Mouse (Mus musculus) heart, embryonic 14.5 days (tissue): ENCODE measurements around the gene Kifc5b. TPM values are rescaled to one million over a fixed set of nuclear protein-coding genes. Genes with fewer than 3 reads are reported as not detected.

Experiments
- ATAC-seq: fragments of 200-750 bp; cut with Nextera tagmentation; 2 replicates; pipeline ENCODE4 v1.8.0; 2017; ENCODE audit warnings: low read depth, moderate TSS enrichment; ENCODE audit not compliant: insufficient number of reproducible peaks, insufficient read depth, low FRiP score
- H3K27ac ChIP-seq, 2 experiments: fragments of 200-500 bp in 1 of 2; fragments of 300-500 bp in 1 of 2; sonication (generic) in 1 of 2; replicated peaks in 1 of 2; 2 replicates each; pipeline ENCODE4 v1.5.1; 2012 to 2014; ENCODE audit warnings: low read depth in 2 of 2, low read length in 2 of 2, control low read depth in 1 of 2, mild to moderate bottlenecking in 1 of 2, mixed read lengths in 1 of 2; ENCODE audit not compliant: control insufficient read depth in 1 of 2, insufficient read depth in 1 of 2
- H3K27me3 ChIP-seq: fragments of 300-500 bp; sonication (generic); 2 replicates; pipeline ENCODE4 v1.6.1; 2014; ENCODE audit warnings: mild to moderate bottlenecking, low read length, control low read depth; ENCODE audit not compliant: control insufficient read depth, insufficient read depth
- H3K36me3 ChIP-seq: fragments of 300-500 bp; sonication (generic); 2 replicates; pipeline ENCODE4 v1.6.1; 2014; ENCODE audit warnings: mild to moderate bottlenecking, control low read depth, low read length, mixed read lengths; ENCODE audit not compliant: control insufficient read depth, insufficient read depth
- H3K4me1 ChIP-seq, 2 experiments: fragments of 200-500 bp in 1 of 2; fragments of 300-500 bp in 1 of 2; sonication (generic) in 1 of 2; 2 replicates each; pipeline ENCODE4 v1.6.1; 2012 to 2014; ENCODE audit warnings: low read length in 2 of 2, control low read depth in 1 of 2, mixed read lengths in 1 of 2; ENCODE audit not compliant: control insufficient read depth in 2 of 2, insufficient read depth in 2 of 2
- H3K4me2 ChIP-seq: fragments of 300-500 bp; sonication (generic); 2 replicates; pipeline ENCODE4 v1.6.1; 2014; ENCODE audit warnings: mild to moderate bottlenecking, low read length
- H3K4me3 ChIP-seq, 2 experiments: fragments of 200-500 bp in 1 of 2; fragments of 300-500 bp in 1 of 2; sonication (generic) in 1 of 2; 2 replicates each; pipeline ENCODE4 v1.5.1; 2012 to 2014; ENCODE audit warnings: low read length in 2 of 2, mild to moderate bottlenecking in 2 of 2, control low read depth in 1 of 2, low read depth in 1 of 2, moderate library complexity in 1 of 2; ENCODE audit not compliant: control insufficient read depth in 1 of 2, insufficient read depth in 1 of 2
- H3K9ac ChIP-seq: fragments of 300-500 bp; sonication (generic); 2 replicates; pipeline ENCODE4 v1.6.1; 2014; ENCODE audit warnings: mild to moderate bottlenecking, low read length
- H3K9me3 ChIP-seq: fragments of 300-500 bp; sonication (generic); 2 replicates; pipeline ENCODE4 v1.6.1; 2016; ENCODE audit warnings: low read length, control low read depth; ENCODE audit not compliant: control insufficient read depth
- WGBS: fragments of 180-500 bp; shearing (Covaris S2); extraction: QIAGEN DNeasy Blood & Tissue Kit; methylation state at CpG from one replicate; pipeline ENCODE4 v1.1.7; 2014; 5-methylcytosine and 5-hydroxymethylcytosine counted together
- polyA plus RNA-seq: library from polyadenylated mRNA; unstranded; fragments of >200 nt; fragmentation: Nextera tagmentation; extraction: Ambion mirVana; gene quantifications from 2 replicates; pipeline ENCODE4 v1.2.1, GENCODE M21; 2014

The Kifc5b gene
- 4.2 and 5.0 TPM in 2 replicates for polyA plus RNA-seq

- Histone ChIP-seq H3K4me2 (peak within 1 kb of the TSS; percentile 67), H3K27ac (peak within 1 kb of the TSS; percentile 67 to 74), H3K27me3 (no peaks in the 10 kb centered on the region), H3K4me1 (peaks cover 4 to 6% of the 10 kb centered on the region in 2 experiments; a peak in 2 of 4 replicates), H3K9ac (peak within 1 kb of the TSS; percentile 79), H3K9me3 (no peaks in the 10 kb centered on the region), H3K36me3 (peaks cover 12% of the 10 kb centered on the region), H3K4me3 (peak within 1 kb of the TSS; percentile 64 to 79)
- WGBS = under 1% methylated on average over 62 of the region's 72 CpGs
- ATAC-seq = peak; percentile 98
These were observed at the start of gene Kifc5b for GRCm38 (mm10) chr17:26916711-26917482. TSS of gene Kifc5b (plus strand) at chr17:26917091.

GRCm38 (mm10) chr17:26868756-26869155, 48.1 kb upstream of the Kifc5b start:
- H3K9me3 ChIP-seq = no peaks in the 10 kb centered on the region
- 7% methylated on average over 5 of the region's 5 CpGs for WGBS
- H3K9ac ChIP-seq = peak overlapping the region; percentile 62; the same call in 1 of the 2 replicates
- H3K4me2 ChIP-seq = peak overlapping the region; percentile 52
- peak; percentile 89 for ATAC-seq
- H3K27ac ChIP-seq = peak overlapping the region; percentile 97 to 99
- H3K36me3 ChIP-seq = no peaks in the 10 kb centered on the region
- H3K27me3 ChIP-seq = no peaks in the 10 kb centered on the region
- 0 out of 4 replicates have a peak overlapping the region, but pooled peaks of 1 of the 2 experiments have one; percentile 2 for H3K4me3 ChIP-seq
- peaks cover 40 to 54% of the 10 kb centered on the region in 2 experiments for H3K4me1 ChIP-seq

- H3K36me3 ChIP-seq = no peaks in the 10 kb centered on the region
- no peak overlapping the region for H3K4me2 ChIP-seq
- no peaks in the 10 kb centered on the region for H3K27me3 ChIP-seq
- ATAC-seq = no peak
- WGBS = 57% methylated on average over 3 of the region's 3 CpGs
- H3K9ac ChIP-seq = no peak overlapping the region
- no peaks in the 10 kb centered on the region for H3K9me3 ChIP-seq
- no peak overlapping the region for H3K4me3 ChIP-seq
- peak overlapping the region; percentile 58 to 73; a peak in 3 of 4 replicates for H3K27ac ChIP-seq
- peaks cover 39 to 41% of the 10 kb centered on the region in 2 experiments for H3K4me1 ChIP-seq
These were observed 44.0 kb upstream of the Kifc5b start for GRCm38 (mm10) chr17:26872870-26873269.

- Histone ChIP-seq H3K9ac (no peak overlapping the region), H3K4me2 (no peak overlapping the region), H3K4me1 (peaks cover 37 to 40% of the 10 kb centered on the region in 2 experiments), H3K27me3 (no peaks in the 10 kb centered on the region), H3K4me3 (no peak overlapping the region), H3K9me3 (no peaks in the 10 kb centered on the region), H3K27ac (peak overlapping the region; percentile 58 to 73; a peak in 2 of 4 replicates), H3K36me3 (no peaks in the 10 kb centered on the region)
- ATAC-seq = no peak
- 56% methylated on average over 8 of the region's 8 CpGs for WGBS
These were observed 43.4 kb upstream of the Kifc5b start for GRCm38 (mm10) chr17:26873502-26873901.

- Histone ChIP-seq H3K27ac (peak overlapping the region; percentile 72 to 73), H3K9ac (0 out of 2 replicates have a peak overlapping the region, but pooled peaks have one; percentile 36)
- ATAC-seq = no peak
These were observed 42.3 kb upstream of the Kifc5b start for GRCm38 (mm10) chr17:26874542-26874941.

GRCm38 (mm10) chr17:26877927-26878326, 39.0 kb upstream of the Kifc5b start:
- Histone ChIP-seq H3K36me3 (peaks cover 5% of the 10 kb centered on the region; the same call in 1 of the 2 replicates), H3K27ac (peak overlapping the region; percentile 60 to 63; a peak in 3 of 4 replicates), H3K4me3 (no peak overlapping the region), H3K27me3 (no peaks in the 10 kb centered on the region), H3K4me2 (no peak overlapping the region; the same call in 1 of the 2 replicates), H3K4me1 (peaks cover 25 to 33% of the 10 kb centered on the region in 2 experiments), H3K9ac (no peak overlapping the region), H3K9me3 (0 out of 2 replicates have a peak, but pooled peaks cover 9% of the 10 kb centered on the region)
- 59% methylated on average over 7 of the region's 7 CpGs for WGBS
- no peak for ATAC-seq

More at GRCm38 (mm10) chr17:26874542-26874941, 42.3 kb upstream of the Kifc5b start:
- H3K9me3 ChIP-seq = no peaks in the 10 kb centered on the region
- H3K36me3 ChIP-seq = no peaks in the 10 kb centered on the region
- H3K4me2 ChIP-seq = no peak overlapping the region
- WGBS = 56% methylated on average over 11 of the region's 11 CpGs
- peaks cover 32% of the 10 kb centered on the region in 2 experiments for H3K4me1 ChIP-seq
- no peaks in the 10 kb centered on the region for H3K27me3 ChIP-seq
- no peak overlapping the region for H3K4me3 ChIP-seq

- 90% methylated on average over 6 of the region's 6 CpGs for WGBS
- H3K4me1 ChIP-seq = peaks cover 27 to 34% of the 10 kb centered on the region in 2 experiments
- ATAC-seq = no peak
- no peak overlapping the region for H3K4me3 ChIP-seq
- H3K9me3 ChIP-seq = 0 out of 2 replicates have a peak, but pooled peaks cover 9% of the 10 kb centered on the region
- H3K4me2 ChIP-seq = no peak overlapping the region
- H3K27me3 ChIP-seq = no peaks in the 10 kb centered on the region
- H3K36me3 ChIP-seq = peaks cover 5% of the 10 kb centered on the region; the same call in 1 of the 2 replicates
- no peak overlapping the region for H3K9ac ChIP-seq
- peak overlapping the region; percentile 15 to 63 for H3K27ac ChIP-seq
These were observed 37.7 kb upstream of the Kifc5b start for GRCm38 (mm10) chr17:26879235-26879634.
